Mouse (Mus musculus): ENCODE data around the gene Olfr739.

Olfr739 gene

GRCm38 (mm10) chr14:50418326-50418725 lies at the start of gene Olfr739:
TSS of gene Olfr739 (plus strand) at chr14:50418626.
- DNase-seq (ENCODE audit: low spot score), result no peak

- no peak for DNase-seq (ENCODE audit: low spot score)
These were observed 37.6 kb upstream of the Olfr739 start, which contains the start of gene Olfr736 for GRCm38 (mm10) chr14:50380863-50381262. TSS of gene Olfr736 (plus strand) at chr14:50381163.

- DNase-seq (ENCODE audit: low spot score), result no peak
These were observed 11.2 kb upstream of the Olfr739 start, which contains the start of gene Olfr738 for GRCm38 (mm10) chr14:50407268-50407667. TSS of gene Olfr738 (plus strand) at chr14:50407568.

- no peak for DNase-seq (ENCODE audit: low spot score)
These were observed 26.8 kb downstream of the Olfr739 start, which contains the start of gene Olfr740 for GRCm38 (mm10) chr14:50445245-50445644. TSS of gene Olfr740 (plus strand) at chr14:50445545.

GRCm38 (mm10) chr14:50472438-50472837 lies 54.0 kb downstream of the Olfr739 start, which contains the start of gene Olfr741:
TSS of gene Olfr741 (plus strand) at chr14:50472738.
- DNase-seq (ENCODE audit: low spot score), result no peak

Measured in left cerebral cortex, adult 11 months (tissue).